Comparison of ENCODE assay signal across 24 mouse cellular contexts in genomic region chr12:85164996-85165395, GRCm38 (mm10). TPM values are rescaled to one million over a fixed set of nuclear protein-coding genes. Genes with fewer than 3 reads are reported as not detected.
DNase-seq lines count a peak whose midpoint lies in the region; ATAC-seq and TF ChIP-seq lines count a peak whose summit lies in the region.
"Had no signal": no experiment of that assay in that cellular context is flagged by ENCODE, and none has a peak within 500 bp of the region (broad histone marks: within the 10 kb centered on the region; RNA-seq: fewer than 3 reads in every experiment).

No protein-coding gene starts in this region.

- no peak overlapping the region for H3K27ac ChIP-seq in heart, embryonic 11.5 days (ENCODE audit: low read depth, low read length)
- H3K27ac ChIP-seq in limb, embryonic 14.5 days (replicated peaks; ENCODE audit: low read depth, low read length), result no peak overlapping the region
- H3K27ac ChIP-seq in limb, embryonic 10.5 days, result no peak overlapping the region
- H3K27ac ChIP-seq: embryonic facial prominence, embryonic 15.5 days; forebrain, embryonic 10.5 days; forebrain, embryonic 15.5 days; heart, embryonic 13.5 days; hindbrain, embryonic 12.5 days had no signal

- H3K9me3 ChIP-seq in heart, embryonic 11.5 days (replicated peaks; ENCODE audit: control insufficient read depth, low read length), result no peaks in the 10 kb centered on the region
- H3K9me3 ChIP-seq in limb, embryonic 14.5 days (ENCODE audit: control insufficient read depth, low read length), result no peaks in the 10 kb centered on the region
- H3K9me3 ChIP-seq in limb, embryonic 10.5 days (replicated peaks), result no peaks in the 10 kb centered on the region
- H3K9me3 ChIP-seq: embryonic facial prominence, embryonic 15.5 days; forebrain, embryonic 10.5 days; forebrain, embryonic 15.5 days; heart, embryonic 13.5 days; hindbrain, embryonic 12.5 days had no signal

- no peaks in the 10 kb centered on the region for H3K4me1 ChIP-seq in heart, embryonic 11.5 days (ENCODE audit: control insufficient read depth, insufficient read depth, low read length)
- H3K4me1 ChIP-seq in limb, embryonic 14.5 days (ENCODE audit: control insufficient read depth, insufficient read depth, low read length), result no peaks in the 10 kb centered on the region
- H3K4me1 ChIP-seq in limb, embryonic 10.5 days, result peaks cover 9% of the 10 kb centered on the region

- ATAC-seq in heart, embryonic 11.5 days (replicated peaks; ENCODE audit: insufficient number of reproducible peaks, low FRiP score, low TSS enrichment), result no peak
- ATAC-seq in limb, embryonic 14.5 days (ENCODE audit: low FRiP score, low read depth), result no peak
- ATAC-seq: CD4-positive, CD25-positive, alpha-beta regulatory T cell, adult 4 months; forebrain, embryonic 15.5 days; hindbrain, embryonic 16.5 days had no signal

- DNase-seq in heart, adult 11 months, result peak; percentile 97
- DNase-seq in limb, embryonic 14.5 days (ENCODE audit: low spot score), result peak; percentile 47
- DNase-seq in limb, embryonic 10.5 days (ENCODE audit: low spot score), result no peak
- peak; percentile 75 for DNase-seq in gastrocnemius, postnatal 25 days
- DNase-seq in embryo, embryonic 10 days (ENCODE audit: low spot score), result no peak
- no peak for DNase-seq in adrenal gland, postnatal 10 days
- DNase-seq in lung, postnatal 36 days, result no peak
- DNase-seq: adrenal gland, postnatal 25 days; B cell, adult 2 months; cerebellum, adult 18-20 months; cerebellum, adult 9-11 months; cerebellum, postnatal 36 days; kidney, adult 11 months; kidney, adult 9 months had no signal

- H3K36me3 ChIP-seq in heart, embryonic 11.5 days (ENCODE audit: control insufficient read depth, insufficient read depth, low read length), result no peaks in the 10 kb centered on the region
- H3K36me3 ChIP-seq in limb, embryonic 14.5 days (ENCODE audit: control insufficient read depth, insufficient read depth, low read length), result peaks cover 26% of the 10 kb centered on the region
- H3K36me3 ChIP-seq in limb, embryonic 10.5 days, result peaks cover 9% of the 10 kb centered on the region; the same call in 1 of the 2 replicates
- H3K36me3 ChIP-seq: embryonic facial prominence, embryonic 15.5 days; forebrain, embryonic 10.5 days; forebrain, embryonic 15.5 days had no signal

- H3K9ac ChIP-seq in heart, embryonic 11.5 days (ENCODE audit: low read depth, low read length), result no peak overlapping the region
- H3K9ac ChIP-seq in limb, embryonic 14.5 days (ENCODE audit: low read depth, low read length, severe bottlenecking), result no peak overlapping the region
- H3K9ac ChIP-seq: embryonic facial prominence, embryonic 15.5 days; forebrain, embryonic 15.5 days; heart, embryonic 13.5 days; hindbrain, embryonic 12.5 days had no signal

- 83% methylated on average over 5 of the region's 5 CpGs for WGBS in heart, embryonic 11.5 days (ENCODE audit: insufficient replicate concordance)
- WGBS in limb, embryonic 14.5 days, result 76% methylated on average over 5 of the region's 5 CpGs
- WGBS in limb, embryonic 10.5 days, result 87% methylated on average over 5 of the region's 5 CpGs

- H3K27me3 ChIP-seq in heart, embryonic 11.5 days (ENCODE audit: control insufficient read depth, insufficient read depth, low read length), result no peaks in the 10 kb centered on the region
- no peaks in the 10 kb centered on the region for H3K27me3 ChIP-seq in limb, embryonic 14.5 days (ENCODE audit: control insufficient read depth, insufficient read depth, low read length)
- peaks cover 2% of the 10 kb centered on the region for H3K27me3 ChIP-seq in limb, embryonic 10.5 days (ENCODE audit: low read depth, poor library complexity, severe bottlenecking)
- H3K27me3 ChIP-seq: embryonic facial prominence, embryonic 15.5 days; forebrain, embryonic 15.5 days; hindbrain, embryonic 12.5 days had no signal

- no peak overlapping the region for H3K4me2 ChIP-seq in heart, embryonic 11.5 days
- no peak overlapping the region for H3K4me2 ChIP-seq in limb, embryonic 14.5 days (replicated peaks; ENCODE audit: low read depth, low read length, severe bottlenecking)
- H3K4me2 ChIP-seq: embryonic facial prominence, embryonic 15.5 days; forebrain, embryonic 15.5 days; heart, embryonic 13.5 days; hindbrain, embryonic 12.5 days had no signal

- TF ChIP-seq POLR2A in limb, embryonic 14.5 days (IDR thresholded peaks at IDR 0.05; ENCODE audit: borderline replicate concordance, extremely low read depth, insufficient read depth, insufficient read length), result no peak

- H3K4me3 ChIP-seq in heart, embryonic 11.5 days (ENCODE audit: low read depth, low read length), result no peak overlapping the region
- no peak overlapping the region for H3K4me3 ChIP-seq in limb, embryonic 14.5 days (replicated peaks; ENCODE audit: low read length)
- H3K4me3 ChIP-seq in limb, embryonic 10.5 days, result no peak overlapping the region
- H3K4me3 ChIP-seq: embryonic facial prominence, embryonic 15.5 days; erythroblast, embryonic 14.5 days; forebrain, embryonic 10.5 days; forebrain, embryonic 15.5 days; heart, embryonic 13.5 days; hindbrain, embryonic 12.5 days had no signal

RNA-seq across cellular contexts. Expression of gene Pgf, which starts 12.6 kb away (rescaled TPM):
- 9.0 and 12.7 TPM in 2 replicates for polyA plus RNA-seq in heart, embryonic 11.5 days (2014; fragmentation: Nextera tagmentation; extraction: Ambion mirVana)
- 10.0 and 10.3 TPM in 2 replicates for polyA plus RNA-seq in limb, embryonic 14.5 days (2012; rRNA removed)
- polyA plus RNA-seq in limb, embryonic 14.5 days (2014; fragmentation: Nextera tagmentation; extraction: Ambion mirVana), result 14.6 and 16.1 TPM in 2 replicates
- 6.9 and 9.6 TPM in 2 replicates for polyA plus RNA-seq in limb, embryonic 10.5 days (2016; fragmentation: Nextera tagmentation; extraction: Ambion mirVana)
- total RNA-seq in gastrocnemius, postnatal 25 days (2021), result 1 to 10 TPM; 1.3 to 1.8 TPM
- total RNA-seq in adrenal gland, postnatal 10 days (2021), result 1 to 10 TPM; 1.8 TPM
- total RNA-seq: MEL had no signal
- polyA plus RNA-seq: CD4-positive, CD25-positive, alpha-beta regulatory T cell, adult 4 months; erythroblast, embryonic 14.5 days had no signal

RNA-seq across cellular contexts. Expression of gene Rps6kl1, which starts 13.9 kb away (rescaled TPM):
- polyA plus RNA-seq in heart, embryonic 11.5 days (2014; fragmentation: Nextera tagmentation; extraction: Ambion mirVana), result 0.94 and 1.3 TPM in 2 replicates
- polyA plus RNA-seq in limb, embryonic 14.5 days (2012; rRNA removed), result 0.37 and 0.43 TPM in 2 replicates
- 0.39 and 0.50 TPM in 2 replicates for polyA plus RNA-seq in limb, embryonic 14.5 days (2014; fragmentation: Nextera tagmentation; extraction: Ambion mirVana)
- 0.39 and 0.45 TPM in 2 replicates for polyA plus RNA-seq in limb, embryonic 10.5 days (2016; fragmentation: Nextera tagmentation; extraction: Ambion mirVana)
- 1 to 10 TPM in 1 of 2 experiments, under 1 TPM in 1; 0.95 to 1.1 TPM for total RNA-seq in gastrocnemius, postnatal 25 days (2021)
- 1 to 10 TPM; 1.1 to 2.3 TPM for total RNA-seq in adrenal gland, postnatal 10 days (2021)

RNA-seq across cellular contexts. Expression of gene Eif2b2, which starts 54.3 kb away (rescaled TPM):
- polyA plus RNA-seq in heart, embryonic 11.5 days (2014; fragmentation: Nextera tagmentation; extraction: Ambion mirVana), result 60.4 and 60.6 TPM in 2 replicates
- polyA plus RNA-seq in limb, embryonic 14.5 days (2012; rRNA removed), result 109 and 128 TPM in 2 replicates
- polyA plus RNA-seq in limb, embryonic 14.5 days (2014; fragmentation: Nextera tagmentation; extraction: Ambion mirVana), result 78.2 and 79.6 TPM in 2 replicates
- polyA plus RNA-seq in limb, embryonic 10.5 days (2016; fragmentation: Nextera tagmentation; extraction: Ambion mirVana), result 126 and 133 TPM in 2 replicates
- 10 to 100 TPM; 47.1 to 54.2 TPM for total RNA-seq in gastrocnemius, postnatal 25 days (2021)
- total RNA-seq in adrenal gland, postnatal 10 days (2021), result 10 to 100 TPM; 59.5 to 62.7 TPM

RNA-seq across cellular contexts. Expression of gene Dlst, which starts 54.4 kb away (rescaled TPM):
- polyA plus RNA-seq in heart, embryonic 11.5 days (2014; fragmentation: Nextera tagmentation; extraction: Ambion mirVana), result 170 and 200 TPM in 2 replicates
- polyA plus RNA-seq in limb, embryonic 14.5 days (2012; rRNA removed), result 155 and 168 TPM in 2 replicates
- polyA plus RNA-seq in limb, embryonic 14.5 days (2014; fragmentation: Nextera tagmentation; extraction: Ambion mirVana), result 95.7 and 99.0 TPM in 2 replicates
- polyA plus RNA-seq in limb, embryonic 10.5 days (2016; fragmentation: Nextera tagmentation; extraction: Ambion mirVana), result 116 and 123 TPM in 2 replicates
- 100 to 1,000 TPM; 326 to 330 TPM for total RNA-seq in gastrocnemius, postnatal 25 days (2021)
- 100 to 1,000 TPM; 710 to 782 TPM for total RNA-seq in adrenal gland, postnatal 10 days (2021)

RNA-seq across cellular contexts. Expression of gene Prox2, which starts 54.4 kb away (rescaled TPM):
- polyA plus RNA-seq in heart, embryonic 11.5 days (2014; fragmentation: Nextera tagmentation; extraction: Ambion mirVana), result 2.5 and 3.1 TPM in 2 replicates
- 2.4 and 2.5 TPM in 2 replicates for polyA plus RNA-seq in limb, embryonic 14.5 days (2012; rRNA removed)
- polyA plus RNA-seq in limb, embryonic 14.5 days (2014; fragmentation: Nextera tagmentation; extraction: Ambion mirVana), result 3.2 and 3.9 TPM in 2 replicates
- polyA plus RNA-seq in limb, embryonic 10.5 days (2016; fragmentation: Nextera tagmentation; extraction: Ambion mirVana), result 2.4 and 2.7 TPM in 2 replicates
- total RNA-seq in gastrocnemius, postnatal 25 days (2021), result 1 to 10 TPM; 2.2 to 2.3 TPM
- 1 to 10 TPM; 6.2 to 7.5 TPM for total RNA-seq in adrenal gland, postnatal 10 days (2021)

Comparison
In these comparisons a context has a peak if more than half of its experiments do, and no peak if none do; other contexts are left out.
1. DNase-seq: peak in heart, adult 11 months (single experiment), limb, embryonic 14.5 days (single experiment) and gastrocnemius, postnatal 25 days (single experiment); none in limb, embryonic 10.5 days (single experiment), embryo, embryonic 10 days (single experiment), adrenal gland, postnatal 10 days (single experiment) and lung, postnatal 36 days (single experiment).